Mouse (Mus musculus) CD4-positive, CD25-positive, alpha-beta regulatory T cell, adult 4 months (primary cell): Measurements from ENCODE around the gene Gm43720. TPM values are rescaled to one million over a fixed set of nuclear protein-coding genes. Genes with fewer than 3 reads are reported as not detected.
"Not testable (repeated sequence)": the region's sequence is repeated elsewhere in the genome, so short reads cannot be mapped to it uniquely, and the experiment has no call there.

Experiments
- ATAC-seq: one replicate; pipeline ENCODE4 v1.8.0; 2017
- polyA plus RNA-seq, 2 experiments: library from polyadenylated mRNA; unstranded; fragments of 100-300 nt; shearing (Covaris generic); gene quantifications; one replicate each; pipeline ENCODE4 v1.2.1; 2017

The Gm43720 gene
- polyA plus RNA-seq, 2 experiments from 2014 or later, result not detected

- no peak for ATAC-seq
Observed at GRCm38 (mm10) chr5:138260834-138261233, 18.9 kb downstream of the Gm43720 start.

- no peak for ATAC-seq
Observed at GRCm38 (mm10) chr5:138260051-138260450, 19.7 kb downstream of the Gm43720 start.

- ATAC-seq, result no peak
Observed at GRCm38 (mm10) chr5:138258993-138259392, 20.8 kb downstream of the Gm43720 start.

- no peak for ATAC-seq
Observed at GRCm38 (mm10) chr5:138258542-138258941, 21.2 kb downstream of the Gm43720 start.

- no peak for ATAC-seq
Observed at GRCm38 (mm10) chr5:138258078-138258477, 21.7 kb downstream of the Gm43720 start.

GRCm38 (mm10) chr5:138257585-138257978 lies 22.2 kb downstream of the Gm43720 start:
- ATAC-seq, result no peak

- ATAC-seq, result peak; percentile 46
Observed at GRCm38 (mm10) chr5:138256966-138257584, 22.7 kb downstream of the Gm43720 start.

GRCm38 (mm10) chr5:138256094-138256467 lies 23.7 kb downstream of the Gm43720 start:
- no peak for ATAC-seq

GRCm38 (mm10) chr5:138255353-138256093 lies 24.2 kb downstream of the Gm43720 start, which contains the start of gene Lamtor4:
Gene Lamtor4 (plus strand): TSS chr5:138255482.
- peak; percentile 96 for ATAC-seq

- ATAC-seq, result no peak
Observed at GRCm38 (mm10) chr5:138253061-138253460, 26.7 kb downstream of the Gm43720 start.

GRCm38 (mm10) chr5:138251144-138251543 lies 28.6 kb downstream of the Gm43720 start:
- ATAC-seq, result no peak

GRCm38 (mm10) chr5:138241511-138241910 lies 38.2 kb downstream of the Gm43720 start:
- ATAC-seq, result no peak

GRCm38 (mm10) chr5:138234224-138234623 lies 45.5 kb downstream of the Gm43720 start:
- ATAC-seq, result no peak

GRCm38 (mm10) chr5:138233778-138234177 lies 46.0 kb downstream of the Gm43720 start:
- ATAC-seq, result no peak

- no peak for ATAC-seq
Observed at GRCm38 (mm10) chr5:138229511-138229910, 50.2 kb downstream of the Gm43720 start.

GRCm38 (mm10) chr5:138228026-138228425 lies 51.7 kb downstream of the Gm43720 start:
- ATAC-seq, result no peak

GRCm38 (mm10) chr5:138227367-138227766 lies 52.4 kb downstream of the Gm43720 start:
- no peak for ATAC-seq

GRCm38 (mm10) chr5:138226491-138226890 lies 53.3 kb downstream of the Gm43720 start:
- no peak for ATAC-seq

- ATAC-seq, result no peak
Observed at GRCm38 (mm10) chr5:138225700-138226099, 54.1 kb downstream of the Gm43720 start, which contains the start of gene Nxpe5. Gene Nxpe5 (plus strand): TSS chr5:138225898.

- no peak for ATAC-seq
Observed at GRCm38 (mm10) chr5:138223287-138223686, 56.5 kb downstream of the Gm43720 start.

GRCm38 (mm10) chr5:138222111-138222510 lies 57.6 kb downstream of the Gm43720 start:
- ATAC-seq, result no peak

GRCm38 (mm10) chr5:138219864-138220263 lies 59.9 kb downstream of the Gm43720 start:
- no peak for ATAC-seq

- not testable (repeated sequence) for ATAC-seq
Observed at GRCm38 (mm10) chr5:138216632-138217031, 63.1 kb downstream of the Gm43720 start.
